Mouse (Mus musculus): Measurements from ENCODE around the gene Lrrc3.

GRCm38 (mm10) chr10:77886007-77886747 lies 16.2 kb downstream of the Lrrc3 start:
- TF ChIP-seq CTCF (IDR thresholded peaks at IDR 0.05; ENCODE audit: insufficient read depth, low read length) (peak; percentile 39; the same call in 1 of the 2 replicates), POLR2A (IDR thresholded peaks at IDR 0.05; ENCODE audit: borderline replicate concordance, extremely low read depth, low read depth, low read length) (no peak)
